Mouse (Mus musculus): ENCODE data around the gene Mdk. TPM values are rescaled to one million over a fixed set of nuclear protein-coding genes. Genes with fewer than 3 reads are reported as not detected.

Mdk gene
- polyA plus RNA-seq, 2 experiments = 1,171 to 1,381 TPM

DNA sequence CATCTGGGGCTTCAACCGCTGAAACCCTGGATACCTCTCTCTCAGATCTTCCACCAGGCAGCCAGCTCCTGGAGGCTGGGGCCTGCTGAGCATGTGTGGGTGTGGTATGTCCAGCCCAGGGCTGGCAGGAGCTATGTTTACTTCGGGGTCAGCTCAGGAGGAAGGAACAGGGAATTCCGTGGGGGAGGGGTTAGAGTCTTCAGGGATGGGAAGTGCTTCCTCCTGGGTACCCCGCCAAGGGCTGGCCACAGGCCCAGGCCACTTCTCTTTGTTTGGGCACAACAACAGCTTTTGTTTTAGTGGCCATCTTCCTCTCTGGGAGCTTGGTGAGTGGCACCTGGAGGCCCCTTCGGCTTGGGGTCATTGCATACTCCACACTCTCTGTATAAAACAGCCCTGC, 21.7 kb upstream of the Mdk start:
- Histone ChIP-seq H3K4me2 (replicated peaks; ENCODE audit: low read depth, low read length, severe bottlenecking) (no peak overlapping the region), H3K27me3 (ENCODE audit: control insufficient read depth, insufficient read depth, low read length) (no peaks in the 10 kb centered on the region), H3K9me3 (ENCODE audit: control insufficient read depth, low read length) (no peaks in the 10 kb centered on the region), H3K9ac (ENCODE audit: low read depth, low read length, severe bottlenecking) (no peak overlapping the region), H3K27ac (replicated peaks; ENCODE audit: low read depth, low read length) (no peak overlapping the region), H3K36me3 (ENCODE audit: control insufficient read depth, insufficient read depth, low read length) (no peaks in the 10 kb centered on the region), H3K4me1 (ENCODE audit: control insufficient read depth, insufficient read depth, low read length) (peaks cover 27% of the 10 kb centered on the region), H3K4me3 (replicated peaks; ENCODE audit: low read length) (no peak overlapping the region)
- no peak for DNase-seq (ENCODE audit: low spot score)
- TF ChIP-seq POLR2A (IDR thresholded peaks at IDR 0.05; ENCODE audit: borderline replicate concordance, extremely low read depth, insufficient read depth, insufficient read length) = no peak
- ATAC-seq (ENCODE audit: low FRiP score, low read depth) = no peak
- 25% methylated on average over 5 of the region's 5 CpGs for WGBS

DNA sequence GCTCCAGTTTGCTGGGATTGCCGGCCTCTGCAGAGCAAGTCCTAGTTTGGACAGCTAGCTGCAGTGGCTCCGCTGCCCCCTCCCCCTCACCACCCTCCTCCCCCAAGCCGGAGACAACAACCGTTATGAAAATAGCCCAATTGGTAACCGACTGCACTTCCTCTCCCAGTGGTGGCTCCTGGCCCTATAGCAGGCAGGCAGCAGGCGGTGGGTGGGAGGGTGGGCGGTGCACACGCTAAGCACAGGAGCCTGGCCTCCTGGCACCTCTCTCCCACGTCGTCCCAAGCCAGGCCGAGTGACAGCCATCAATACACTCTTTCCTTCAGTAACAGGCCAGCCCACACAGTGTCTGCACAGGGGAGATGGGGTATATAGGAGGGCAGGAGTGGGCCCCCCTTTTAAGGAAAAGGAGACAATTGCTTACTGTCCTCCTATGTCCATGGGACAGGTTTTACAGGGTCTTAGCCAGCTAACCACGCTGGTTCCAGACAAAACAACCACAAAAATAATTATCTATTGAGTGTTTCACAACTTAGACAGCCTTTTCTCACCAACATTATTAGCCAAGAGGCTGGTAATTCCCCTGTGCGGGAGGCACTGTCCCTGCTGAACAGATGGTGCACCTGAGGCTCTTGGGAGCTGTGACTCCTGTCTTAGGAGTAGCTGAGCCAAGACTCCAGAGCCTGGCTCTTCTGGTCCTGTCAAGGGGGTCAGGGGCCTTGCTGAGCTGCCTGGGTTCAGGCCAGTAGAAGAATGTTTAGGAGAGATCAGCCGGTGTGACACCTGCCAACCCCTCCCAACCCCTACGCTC, 18.4 kb upstream of the Mdk start:
- ATAC-seq (ENCODE audit: low FRiP score, low read depth) (peak; percentile 44), DNase-seq (ENCODE audit: low spot score) (peak; percentile 26)
- Histone ChIP-seq H3K27me3 (ENCODE audit: control insufficient read depth, insufficient read depth, low read length) (no peaks in the 10 kb centered on the region), H3K4me1 (ENCODE audit: control insufficient read depth, insufficient read depth, low read length) (peaks cover 22% of the 10 kb centered on the region), H3K9ac (ENCODE audit: low read depth, low read length, severe bottlenecking) (peak overlapping the region; percentile 25), H3K27ac (replicated peaks; ENCODE audit: low read depth, low read length) (peak overlapping the region; percentile 55; the same call in 1 of the 2 replicates), H3K9me3 (ENCODE audit: control insufficient read depth, low read length) (no peaks in the 10 kb centered on the region), H3K4me2 (replicated peaks; ENCODE audit: low read depth, low read length, severe bottlenecking) (peak overlapping the region; percentile 35), H3K4me3 (replicated peaks; ENCODE audit: low read length) (no peak overlapping the region; the same call in 1 of the 2 replicates), H3K36me3 (ENCODE audit: control insufficient read depth, insufficient read depth, low read length) (no peaks in the 10 kb centered on the region)
- WGBS = 13% methylated on average over 15 of the region's 15 CpGs
- no peak for TF ChIP-seq POLR2A (IDR thresholded peaks at IDR 0.05; ENCODE audit: borderline replicate concordance, extremely low read depth, insufficient read depth, insufficient read length)

DNA sequence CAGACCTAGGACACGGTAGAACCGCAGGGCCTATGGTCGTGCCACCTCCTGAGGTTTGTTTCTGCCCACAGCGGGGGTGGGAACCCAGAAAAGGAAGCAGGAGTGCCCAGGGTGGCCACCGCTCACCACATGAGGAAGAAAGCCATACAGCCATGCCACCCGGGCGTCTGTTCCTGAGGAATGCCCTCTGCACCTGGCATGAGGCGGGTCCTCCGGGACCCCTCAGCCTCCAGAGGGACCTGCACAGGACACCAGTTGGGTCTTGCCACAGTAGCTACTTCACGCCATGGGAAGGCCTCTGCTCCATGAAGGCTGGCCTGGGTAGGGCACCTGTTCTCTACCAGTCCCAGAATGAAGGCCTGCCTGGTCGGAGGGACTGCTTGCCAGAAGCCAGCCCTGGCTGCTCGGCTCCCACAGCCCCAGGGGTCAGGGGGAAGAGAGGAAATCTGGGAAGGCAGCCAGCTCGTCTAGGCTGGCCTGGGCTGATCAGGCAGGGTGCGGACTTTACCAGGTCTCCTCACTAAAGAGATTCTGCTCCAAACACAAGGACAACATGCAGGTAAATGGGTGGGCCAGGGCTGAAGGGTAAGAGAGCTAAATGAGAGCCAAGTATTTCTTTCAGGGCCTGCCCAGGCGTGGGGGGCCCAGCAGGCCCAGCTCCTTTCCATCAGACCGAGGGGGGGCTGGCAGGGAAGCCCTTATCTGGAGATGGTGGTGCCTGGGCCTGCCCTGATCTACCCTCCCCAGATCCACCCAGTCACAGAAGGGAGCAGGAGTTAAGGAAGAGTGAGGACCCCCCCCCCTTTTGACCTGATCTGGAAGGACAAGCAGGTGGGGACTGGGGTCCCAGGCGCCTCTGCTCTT, 17.5 kb upstream of the Mdk start:
- Histone ChIP-seq H3K27me3 (ENCODE audit: control insufficient read depth, insufficient read depth, low read length) (no peaks in the 10 kb centered on the region), H3K36me3 (ENCODE audit: control insufficient read depth, insufficient read depth, low read length) (no peaks in the 10 kb centered on the region), H3K9ac (ENCODE audit: low read depth, low read length, severe bottlenecking) (peak overlapping the region; percentile 25), H3K4me2 (replicated peaks; ENCODE audit: low read depth, low read length, severe bottlenecking) (peak overlapping the region; percentile 35), H3K9me3 (ENCODE audit: control insufficient read depth, low read length) (no peaks in the 10 kb centered on the region), H3K4me1 (ENCODE audit: control insufficient read depth, insufficient read depth, low read length) (peaks cover 22% of the 10 kb centered on the region), H3K4me3 (replicated peaks; ENCODE audit: low read length) (no peak overlapping the region; the same call in 1 of the 2 replicates), H3K27ac (replicated peaks; ENCODE audit: low read depth, low read length) (peak overlapping the region; percentile 55; the same call in 1 of the 2 replicates)
- ATAC-seq (ENCODE audit: low FRiP score, low read depth) = 0 out of 2 replicates have a peak, but pooled peaks have one; percentile 12
- WGBS = 58% methylated on average over 17 of the region's 17 CpGs
- TF ChIP-seq POLR2A (IDR thresholded peaks at IDR 0.05; ENCODE audit: borderline replicate concordance, extremely low read depth, insufficient read depth, insufficient read length) = no peak
- DNase-seq (ENCODE audit: low spot score) = no peak

DNA sequence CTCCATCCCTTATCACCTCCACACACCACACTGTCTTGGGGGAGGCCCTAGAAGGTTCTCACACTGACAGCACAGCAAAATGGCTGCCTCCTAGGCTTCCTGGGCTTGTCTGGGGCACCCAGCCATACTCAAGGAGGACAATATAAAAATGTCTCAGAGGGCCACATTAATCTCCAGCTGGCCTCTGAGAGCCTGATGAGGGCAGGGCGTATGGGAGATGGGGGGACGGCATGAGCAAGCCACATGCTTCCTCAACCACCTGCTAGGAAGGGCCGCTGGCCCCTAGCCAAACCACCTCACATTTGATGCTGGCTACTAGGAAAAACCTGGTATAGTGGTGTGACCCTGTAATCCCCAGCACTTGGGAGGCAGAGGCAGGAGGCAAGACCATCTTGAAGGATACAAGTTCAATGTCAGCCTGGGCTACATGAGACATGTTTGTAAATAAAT, 16.7 kb upstream of the Mdk start:
- H3K4me2 ChIP-seq (replicated peaks; ENCODE audit: low read depth, low read length, severe bottlenecking) = no peak overlapping the region
- no peaks in the 10 kb centered on the region for H3K9me3 ChIP-seq (ENCODE audit: control insufficient read depth, low read length)
- H3K4me3 ChIP-seq (replicated peaks; ENCODE audit: low read length) = no peak overlapping the region
- 69% methylated on average over 3 of the region's 3 CpGs for WGBS
- no peak overlapping the region for H3K27ac ChIP-seq (replicated peaks; ENCODE audit: low read depth, low read length)
- peak overlapping the region; percentile 8; the same call in 1 of the 2 replicates for H3K9ac ChIP-seq (ENCODE audit: low read depth, low read length, severe bottlenecking)
- DNase-seq (ENCODE audit: low spot score) (peak; percentile 25), ATAC-seq (ENCODE audit: low FRiP score, low read depth) (no peak)
- no peaks in the 10 kb centered on the region for H3K27me3 ChIP-seq (ENCODE audit: control insufficient read depth, insufficient read depth, low read length)
- peaks cover 25% of the 10 kb centered on the region for H3K4me1 ChIP-seq (ENCODE audit: control insufficient read depth, insufficient read depth, low read length)
- no peaks in the 10 kb centered on the region for H3K36me3 ChIP-seq (ENCODE audit: control insufficient read depth, insufficient read depth, low read length)
- no peak for TF ChIP-seq POLR2A (IDR thresholded peaks at IDR 0.05; ENCODE audit: borderline replicate concordance, extremely low read depth, insufficient read depth, insufficient read length)

DNA sequence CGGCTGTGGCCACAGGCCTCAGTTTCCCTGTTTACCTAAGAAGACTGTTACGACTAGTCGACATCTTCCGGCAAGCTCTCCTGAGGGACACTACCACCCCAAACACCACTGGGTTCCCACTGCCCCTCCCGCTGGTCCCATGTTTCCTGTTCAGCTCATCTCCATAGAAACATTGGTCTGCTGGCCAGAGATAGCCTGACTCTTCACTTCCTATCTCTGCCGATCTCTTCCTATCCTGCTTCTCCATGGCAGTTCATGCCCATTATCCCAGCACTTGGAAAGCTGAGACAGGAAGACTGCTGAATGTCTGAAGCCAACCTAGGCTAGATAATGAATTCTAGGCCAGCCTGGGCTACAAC, 16.0 kb upstream of the Mdk start:
- Histone ChIP-seq H3K36me3 (ENCODE audit: control insufficient read depth, insufficient read depth, low read length) (no peaks in the 10 kb centered on the region; the same call in 1 of the 2 replicates), H3K4me3 (replicated peaks; ENCODE audit: low read length) (no peak overlapping the region), H3K27ac (replicated peaks; ENCODE audit: low read depth, low read length) (no peak overlapping the region), H3K9me3 (ENCODE audit: control insufficient read depth, low read length) (no peaks in the 10 kb centered on the region), H3K4me2 (replicated peaks; ENCODE audit: low read depth, low read length, severe bottlenecking) (no peak overlapping the region), H3K4me1 (ENCODE audit: control insufficient read depth, insufficient read depth, low read length) (peaks cover 25% of the 10 kb centered on the region), H3K9ac (ENCODE audit: low read depth, low read length, severe bottlenecking) (no peak overlapping the region), H3K27me3 (ENCODE audit: control insufficient read depth, insufficient read depth, low read length) (no peaks in the 10 kb centered on the region)
- DNase-seq (ENCODE audit: low spot score) (no peak), ATAC-seq (ENCODE audit: low FRiP score, low read depth) (no peak)
- TF ChIP-seq POLR2A (IDR thresholded peaks at IDR 0.05; ENCODE audit: borderline replicate concordance, extremely low read depth, insufficient read depth, insufficient read length) = no peak
- 73% methylated on average over 6 of the region's 6 CpGs for WGBS
